Mouse (Mus musculus) limb, embryonic 11.5 days (tissue): Measurements from ENCODE around the gene Ppp1r12a. TPM values are rescaled to one million over a fixed set of nuclear protein-coding genes. Genes with fewer than 3 reads are reported as not detected.

Experiments used
- ATAC-seq: fragments of 200-750 bp; cut with Nextera tagmentation; 2 replicates; pipeline ENCODE4 v1.8.0; 2017; ENCODE audit warnings: low read depth; ENCODE audit not compliant: insufficient number of reproducible peaks, low FRiP score, low TSS enrichment
- DNase-seq: peaks from one replicate; pipeline ENCODE4 v3.0.0-alpha.2; 2015; ENCODE audit warnings: low spot score
- H3K27ac ChIP-seq: fragments of 300-500 bp; sonication (generic); replicated peaks from 2 replicates; pipeline ENCODE4 v1.5.1; 2014; ENCODE audit warnings: low read depth, mild to moderate bottlenecking, low read length
- H3K27me3 ChIP-seq: fragments of 300-500 bp; sonication (generic); 2 replicates; pipeline ENCODE4 v1.6.1; 2014; ENCODE audit warnings: mild to moderate bottlenecking, low read length, mixed read lengths; ENCODE audit not compliant: control insufficient read depth, insufficient read depth
- H3K36me3 ChIP-seq: fragments of 300-500 bp; sonication (generic); 2 replicates; pipeline ENCODE4 v1.6.1; 2014; ENCODE audit warnings: mild to moderate bottlenecking, low read length, moderate library complexity, mixed read lengths; ENCODE audit not compliant: control insufficient read depth, insufficient read depth
- H3K4me1 ChIP-seq: fragments of 300-500 bp; sonication (generic); 2 replicates; pipeline ENCODE4 v1.6.1; 2014; ENCODE audit warnings: low read length, mixed read lengths; ENCODE audit not compliant: control insufficient read depth, insufficient read depth
- H3K4me2 ChIP-seq: fragments of 300-500 bp; sonication (generic); 2 replicates; pipeline ENCODE4 v1.6.1; 2014; ENCODE audit warnings: low read depth, mild to moderate bottlenecking, moderate library complexity; ENCODE audit not compliant: severe bottlenecking
- H3K4me3 ChIP-seq: fragments of 300-500 bp; sonication (generic); 2 replicates; pipeline ENCODE4 v1.5.1; 2014; ENCODE audit warnings: low read depth, low read length
- H3K9ac ChIP-seq: fragments of 300-500 bp; sonication (generic); 2 replicates; pipeline ENCODE4 v1.6.1; 2014; ENCODE audit warnings: mild to moderate bottlenecking, low read length
- H3K9me3 ChIP-seq: fragments of 300-500 bp; sonication (generic); 2 replicates; pipeline ENCODE4 v1.6.1; 2016; ENCODE audit warnings: low read length; ENCODE audit not compliant: control insufficient read depth
- WGBS: fragments of 180-500 bp; shearing (Covaris S2); extraction: QIAGEN DNeasy Blood & Tissue Kit; methylation state at CpG from one replicate; pipeline ENCODE4 v1.1.7; 2014; 5-methylcytosine and 5-hydroxymethylcytosine counted together
- polyA plus RNA-seq: library from polyadenylated mRNA; unstranded; fragments of >200 nt; fragmentation: Nextera tagmentation; extraction: Ambion mirVana; gene quantifications from 2 replicates; pipeline ENCODE4 v1.2.1, GENCODE M21; 2014

Gene Ppp1r12a
- polyA plus RNA-seq, 1 experiment from 2014 or later = 75.1 TPM

DNA sequence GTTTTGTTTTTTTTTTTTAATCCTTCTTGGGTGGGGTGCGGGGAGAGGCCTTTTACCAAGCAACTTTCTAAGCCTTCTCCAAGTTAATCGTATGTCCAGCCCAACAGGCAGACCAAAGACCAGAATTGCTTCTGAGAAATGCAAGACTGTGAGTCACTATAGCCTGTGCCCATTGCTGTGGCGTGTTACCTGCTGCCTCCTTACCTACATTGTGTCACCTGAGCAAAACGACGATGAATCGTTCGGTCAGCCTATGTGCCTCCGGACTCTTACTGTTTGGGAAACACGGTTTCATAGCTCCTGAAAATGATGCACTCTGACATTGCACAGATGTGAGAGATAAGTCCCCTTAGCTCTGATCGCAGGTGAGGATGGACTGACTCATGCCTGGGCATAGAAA is 169.0 kb downstream of the Ppp1r12a start:
- no peak overlapping the region for H3K9ac ChIP-seq
- no peak overlapping the region; the same call in 1 of the 2 replicates for H3K4me3 ChIP-seq
- no peak for ATAC-seq
- H3K4me1 ChIP-seq = 0 out of 2 replicates have a peak, but pooled peaks cover 5% of the 10 kb centered on the region
- no peaks in the 10 kb centered on the region for H3K36me3 ChIP-seq
- H3K27ac ChIP-seq = no peak overlapping the region
- 10% methylated on average over 10 of the region's 10 CpGs for WGBS
- no peaks in the 10 kb centered on the region for H3K9me3 ChIP-seq
- peaks cover 9% of the 10 kb centered on the region for H3K27me3 ChIP-seq
- no peak for DNase-seq
- peak overlapping the region; percentile 96 for H3K4me2 ChIP-seq

DNA sequence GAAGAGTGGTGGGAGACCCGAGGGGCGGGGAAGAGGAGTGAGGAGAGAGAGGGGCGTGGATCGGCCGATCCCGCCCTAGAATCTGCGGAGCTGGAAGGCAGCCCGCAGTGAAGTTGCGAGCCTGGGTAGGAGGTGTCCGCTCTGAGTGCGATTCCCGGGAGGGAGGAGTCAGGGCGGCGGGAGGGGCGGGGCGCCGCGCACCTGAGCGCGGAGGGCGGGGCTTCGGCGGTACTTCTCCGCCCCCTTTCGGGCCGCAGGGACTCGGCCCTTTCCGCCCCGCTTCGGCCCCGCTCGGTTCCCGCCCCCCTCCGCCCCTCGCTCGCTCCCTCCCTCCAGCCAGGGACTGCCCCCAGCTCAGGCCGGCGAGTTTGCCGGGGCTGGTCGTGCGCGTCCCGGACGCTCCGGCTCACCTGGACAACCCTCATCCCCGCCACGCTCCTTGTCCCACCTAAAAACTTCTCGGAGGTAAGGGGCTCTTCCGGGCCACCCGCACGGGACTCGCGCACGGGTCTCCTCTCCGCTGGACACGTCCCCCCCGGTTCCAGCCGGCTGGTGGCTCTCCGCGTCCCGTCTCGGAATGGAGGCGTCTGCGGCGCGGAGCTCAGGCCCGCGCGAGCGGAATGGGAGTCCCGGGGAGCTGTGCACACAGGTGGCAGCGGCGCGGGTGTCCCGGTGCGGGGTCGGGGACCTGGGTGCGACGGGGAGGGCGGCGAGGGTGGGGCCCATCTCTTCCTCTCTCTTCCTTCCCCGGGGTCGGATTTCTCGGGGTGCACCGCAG is 170.0 kb downstream of the Ppp1r12a start, which contains the start of gene Pawr:
Gene Pawr, plus strand, starts transcription at position 338 of the 778 bp plus-strand sequence.
- DNase-seq = peak; percentile 89
- no peak within 1 kb of the TSS for H3K27ac ChIP-seq
- H3K9me3 ChIP-seq = no peaks in the 10 kb centered on the region
- peak within 1 kb of the TSS; percentile 62 for H3K4me3 ChIP-seq
- H3K4me2 ChIP-seq = peak within 1 kb of the TSS; percentile 96
- peak; percentile 92 for ATAC-seq
- 0 out of 2 replicates have a peak, but pooled peaks cover 5% of the 10 kb centered on the region for H3K4me1 ChIP-seq
- H3K27me3 ChIP-seq = peaks cover 9% of the 10 kb centered on the region
- no peaks in the 10 kb centered on the region for H3K36me3 ChIP-seq
- WGBS = under 1% methylated on average over 70 of the region's 85 CpGs
- H3K9ac ChIP-seq = peak within 1 kb of the TSS; percentile 32

DNA sequence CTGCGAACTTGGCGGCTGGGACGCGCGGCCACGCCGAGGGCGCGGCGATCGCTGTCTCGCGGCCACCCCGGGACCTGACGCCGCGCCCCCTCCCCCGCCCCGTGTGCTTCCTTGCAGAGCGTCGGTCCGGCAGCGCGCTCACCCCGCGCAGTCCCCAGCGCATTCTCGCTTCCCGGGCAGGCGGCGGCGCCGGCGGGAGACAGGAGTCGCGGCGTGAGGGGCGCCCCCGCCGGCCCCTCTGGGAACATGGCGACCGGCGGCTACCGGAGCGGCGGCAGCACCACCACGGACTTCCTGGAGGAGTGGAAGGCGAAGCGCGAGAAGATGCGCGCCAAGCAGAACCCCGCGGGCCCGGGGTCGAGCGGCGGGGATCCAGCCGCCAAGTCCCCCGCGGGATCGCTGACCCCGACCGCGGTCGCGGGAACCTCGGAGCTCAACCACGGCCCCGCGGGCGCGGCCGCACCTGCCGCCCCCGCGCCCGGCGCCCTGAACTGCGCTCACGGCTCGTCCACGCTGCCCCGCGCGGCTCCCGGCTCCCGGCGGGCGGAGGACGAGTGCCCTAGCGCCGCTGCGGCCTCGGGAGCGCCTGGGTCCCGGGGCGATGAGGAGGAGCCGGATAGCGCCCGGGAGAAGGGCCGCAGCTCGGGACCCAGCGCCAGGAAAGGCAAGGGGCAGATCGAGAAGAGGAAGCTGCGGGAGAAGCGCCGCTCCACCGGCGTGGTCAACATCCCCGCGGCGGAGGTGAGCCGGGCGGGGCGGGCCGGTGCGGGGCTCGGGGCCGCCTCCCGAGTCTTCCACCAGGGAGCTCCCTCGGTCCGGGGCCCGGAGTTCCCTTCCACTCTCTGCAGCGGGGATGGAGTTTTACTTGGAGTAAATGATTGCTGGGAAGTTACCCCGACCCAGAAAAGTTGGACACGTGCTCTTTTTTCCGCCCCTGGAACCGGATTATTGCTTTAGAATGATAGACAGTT is 170.9 kb downstream of the Ppp1r12a start:
- peaks cover 9% of the 10 kb centered on the region for H3K27me3 ChIP-seq
- ATAC-seq = peak; percentile 46; the same call in 1 of the 2 replicates
- WGBS = under 1% methylated on average over 101 of the region's 129 CpGs
- H3K4me3 ChIP-seq = peak overlapping the region; percentile 62
- no peak overlapping the region for H3K27ac ChIP-seq
- H3K9ac ChIP-seq = peak overlapping the region; percentile 32
- H3K36me3 ChIP-seq = no peaks in the 10 kb centered on the region
- 0 out of 2 replicates have a peak, but pooled peaks cover 5% of the 10 kb centered on the region for H3K4me1 ChIP-seq
- no peaks in the 10 kb centered on the region for H3K9me3 ChIP-seq
- peak; percentile 71 for DNase-seq
- H3K4me2 ChIP-seq = peak overlapping the region; percentile 96

DNA sequence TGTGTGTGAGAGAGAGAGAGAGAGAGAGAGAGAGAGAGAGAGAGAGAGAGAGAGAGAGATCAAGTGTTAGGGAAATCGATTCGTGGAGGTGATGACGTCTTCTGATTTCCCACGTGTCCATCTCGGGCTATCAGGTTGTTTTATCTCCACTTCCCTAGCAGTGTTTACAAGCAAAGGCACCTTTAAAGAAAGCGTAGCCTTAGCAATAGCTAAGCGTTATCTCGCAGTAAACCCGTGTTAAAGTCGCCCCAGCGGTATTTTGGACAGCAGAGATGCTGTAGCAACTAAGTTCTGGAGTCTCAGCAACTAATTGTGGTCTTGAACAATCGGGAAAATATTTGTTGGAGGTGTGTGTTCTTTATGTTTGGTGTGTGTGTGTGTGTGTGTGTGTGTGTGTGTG is 171.6 kb downstream of the Ppp1r12a start:
- Histone ChIP-seq H3K27ac (no peak overlapping the region), H3K27me3 (peaks cover 9% of the 10 kb centered on the region), H3K9ac (no peak overlapping the region; the same call in 1 of the 2 replicates), H3K4me1 (0 out of 2 replicates have a peak, but pooled peaks cover 5% of the 10 kb centered on the region), H3K9me3 (no peaks in the 10 kb centered on the region), H3K4me2 (peak overlapping the region; percentile 96), H3K4me3 (peak overlapping the region; percentile 62; the same call in 1 of the 2 replicates), H3K36me3 (no peaks in the 10 kb centered on the region)
- WGBS = 6% methylated on average over 12 of the region's 12 CpGs
- ATAC-seq (no peak), DNase-seq (no peak)

Other genes with a start within 250 kb of the Ppp1r12a start
- gene Pawr, start 169.9 kb downstream of the Ppp1r12a start, polyA plus RNA-seq = 4.9 TPM in 2 replicates